18 mouse cellular contexts compared by ENCODE assay signal in genomic region chr12:102367075-102367474, GRCm38 (mm10).
A peak's percentile ranks its signal among the peaks of the same experiment; 100 is the strongest.
DNase-seq lines count a peak whose midpoint lies in the region; ATAC-seq lines count a peak whose summit lies in the region.
"Had no signal": no experiment of that assay in that cellular context is flagged by ENCODE, and none has a peak within 500 bp of the region (broad histone marks: within the 10 kb centered on the region; RNA-seq: fewer than 3 reads in every experiment).

No protein-coding gene starts in this region.

- no peak overlapping the region for H3K4me3 ChIP-seq in liver, embryonic 13.5 days (replicated peaks)
- H3K4me3 ChIP-seq in hindbrain, embryonic 11.5 days (ENCODE audit: low read depth, low read length): no peak overlapping the region
- H3K4me3 ChIP-seq: forebrain, embryonic 13.5 days; hindbrain, embryonic 13.5 days had no signal

- no peak for ATAC-seq in liver, embryonic 13.5 days (ENCODE audit: low read depth)
- peak; percentile 45 for ATAC-seq in common myeloid progenitor, adult 5-6 weeks (replicated peaks; ENCODE audit: low read depth, poor library complexity, severe bottlenecking)
- ATAC-seq in megakaryocyte progenitor cell, adult 5-6 weeks (replicated peaks; ENCODE audit: poor library complexity): peak; percentile 68
- ATAC-seq in hindbrain, embryonic 11.5 days (ENCODE audit: low FRiP score): no peak
- ATAC-seq: forebrain, embryonic 13.5 days had no signal

- peak overlapping the region; percentile 37; the same call in 1 of the 2 replicates for H3K27ac ChIP-seq in liver, embryonic 13.5 days
- no peak overlapping the region for H3K27ac ChIP-seq in hindbrain, embryonic 11.5 days (ENCODE audit: low read depth, low read length)
- H3K27ac ChIP-seq: forebrain, embryonic 13.5 days; hindbrain, embryonic 13.5 days had no signal

- H3K9ac ChIP-seq in liver, embryonic 13.5 days: no peak overlapping the region
- H3K9ac ChIP-seq in hindbrain, embryonic 11.5 days (ENCODE audit: low read depth, low read length): no peak overlapping the region
- H3K9ac ChIP-seq: forebrain, embryonic 13.5 days; hindbrain, embryonic 13.5 days had no signal

- H3K4me1 ChIP-seq in liver, embryonic 13.5 days (replicated peaks): 0 out of 2 replicates have a peak, but pooled peaks cover 2% of the 10 kb centered on the region
- H3K4me1 ChIP-seq in hindbrain, embryonic 11.5 days (replicated peaks; ENCODE audit: control insufficient read depth, insufficient read depth, low read length): no peaks in the 10 kb centered on the region
- H3K4me1 ChIP-seq: hindbrain, embryonic 13.5 days had no signal

- DNase-seq in liver, embryonic 13.5 days: no peak
- DNase-seq in liver (no peak), 416B (ENCODE audit: low read depth) (peak; percentile 87)
- no peak for DNase-seq in hindbrain, embryonic 11.5 days (ENCODE audit: low spot score)
- DNase-seq in right cerebral cortex, postnatal 25 days: no peak
- DNase-seq in gastrocnemius, postnatal 4 days (ENCODE audit: low spot score in 2 of 2): no peak
- DNase-seq: adrenal gland, postnatal 10 days; cerebellum, adult 9-10 months; embryo, embryonic 11 days; kidney, adult 11 months; kidney, postnatal 36 days; layer of hippocampus, postnatal 36 days; lung, adult 18-20 months had no signal

- H3K4me2 ChIP-seq in liver, embryonic 13.5 days: no peak overlapping the region
- no peak overlapping the region for H3K4me2 ChIP-seq in hindbrain, embryonic 11.5 days (replicated peaks; ENCODE audit: low read depth, low read length)
- H3K4me2 ChIP-seq: forebrain, embryonic 13.5 days; hindbrain, embryonic 13.5 days had no signal

- no peaks in the 10 kb centered on the region for H3K9me3 ChIP-seq in liver, embryonic 13.5 days (replicated peaks)
- H3K9me3 ChIP-seq in hindbrain, embryonic 11.5 days (ENCODE audit: control insufficient read depth, low read length): no peaks in the 10 kb centered on the region
- H3K9me3 ChIP-seq: forebrain, embryonic 13.5 days; G1E; hindbrain, embryonic 13.5 days had no signal

- H3K36me3 ChIP-seq in liver, embryonic 13.5 days: peaks cover 34% of the 10 kb centered on the region
- H3K36me3 ChIP-seq in hindbrain, embryonic 11.5 days (ENCODE audit: control insufficient read depth, insufficient read depth, low read length): no peaks in the 10 kb centered on the region
- H3K36me3 ChIP-seq: G1E; hindbrain, embryonic 13.5 days had no signal

- 60% methylated on average over 3 of the region's 3 CpGs for WGBS in liver, embryonic 13.5 days (ENCODE audit: insufficient replicate concordance)
- 58% methylated on average over 3 of the region's 3 CpGs for WGBS in hindbrain, embryonic 11.5 days

- no peaks in the 10 kb centered on the region for H3K27me3 ChIP-seq in liver, embryonic 13.5 days
- H3K27me3 ChIP-seq in hindbrain, embryonic 11.5 days (ENCODE audit: control insufficient read depth, insufficient read depth, low read length): no peaks in the 10 kb centered on the region
- H3K27me3 ChIP-seq: forebrain, embryonic 13.5 days; hindbrain, embryonic 13.5 days had no signal

Comparison
In these comparisons a context has a peak if more than half of its experiments do, and no peak if none do; other contexts are left out.
1. ATAC-seq: peak in common myeloid progenitor, adult 5-6 weeks (single experiment) and megakaryocyte progenitor cell, adult 5-6 weeks (single experiment); none in liver, embryonic 13.5 days (single experiment) and hindbrain, embryonic 11.5 days (single experiment).